Mouse (Mus musculus) natural killer cell, adult 2 months (primary cell): ENCODE results near the gene Guca2b.
A peak's percentile ranks its signal among the peaks of the same experiment; 100 is the strongest.
"Not testable (repeated sequence)": the region's sequence is repeated elsewhere in the genome, so short reads cannot be mapped to it uniquely, and the experiment has no call there.

Source experiments
- DNase-seq, 2 experiments: peaks; one replicate each; pipeline ENCODE4 v3.0.0; 2022; ENCODE audit warnings: low spot score in 2 of 2

Gene Guca2b

DNA sequence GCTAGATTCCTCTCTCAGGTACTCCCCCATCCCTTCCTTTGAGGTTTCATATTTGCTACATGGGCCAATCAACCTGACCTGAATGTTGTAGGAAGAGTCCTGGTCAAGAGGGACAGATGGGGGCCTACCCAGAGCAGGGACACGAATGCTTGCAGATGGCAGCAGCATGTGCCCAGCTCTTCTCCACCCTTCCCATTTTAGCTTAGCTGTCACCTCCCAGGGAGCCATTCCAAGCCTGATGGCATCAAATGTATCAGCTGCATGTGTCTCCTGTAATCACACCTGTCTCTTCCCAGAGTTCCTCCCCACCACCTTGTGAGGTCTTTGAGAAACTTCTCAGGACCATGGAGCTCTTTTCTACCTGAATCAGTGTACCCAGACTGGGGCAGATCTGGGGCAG lies 1.7 kb downstream of the Guca2b start:
- DNase-seq, result no peak

DNA sequence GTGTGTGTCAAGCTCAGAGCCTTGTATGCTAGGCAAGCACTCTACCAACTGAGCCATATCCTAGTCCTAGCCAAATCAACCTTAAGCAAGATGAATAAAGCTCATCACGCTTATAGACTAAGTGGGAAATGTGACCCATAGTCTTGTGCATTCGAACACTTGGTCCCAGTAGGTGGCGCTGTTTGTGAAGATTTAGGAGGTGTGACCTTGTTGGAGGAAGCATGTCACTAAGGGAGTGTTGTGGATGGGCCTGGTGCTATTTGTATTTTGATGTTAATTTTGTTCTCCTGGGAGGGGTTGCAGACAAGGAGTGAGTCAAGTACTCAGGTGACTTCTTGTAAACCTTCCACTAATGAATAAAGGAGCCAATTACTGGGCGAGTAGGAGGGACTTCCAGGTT lies 16.1 kb downstream of the Guca2b start:
- DNase-seq, result no peak

DNA sequence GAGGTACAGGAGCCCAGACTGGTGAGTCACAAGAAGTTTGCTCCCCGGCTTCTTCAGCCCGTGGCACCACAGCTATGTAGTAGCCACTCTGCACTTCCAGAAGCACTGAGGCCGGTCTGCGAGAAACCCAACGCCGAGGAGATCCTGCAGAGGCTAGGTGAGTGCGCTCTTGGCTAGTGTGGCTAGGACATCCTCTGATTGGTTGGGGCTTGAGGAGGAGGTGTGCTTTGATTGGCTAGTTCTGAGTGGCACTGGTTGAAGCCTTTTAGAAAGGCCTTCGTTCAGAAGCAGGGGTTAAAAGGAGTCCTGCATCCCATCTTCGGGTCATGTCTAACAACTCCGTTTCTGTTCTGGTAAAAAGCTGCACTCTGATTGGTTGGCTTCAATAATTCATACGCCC lies 20.1 kb downstream of the Guca2b start:
- DNase-seq, result no peak

DNA sequence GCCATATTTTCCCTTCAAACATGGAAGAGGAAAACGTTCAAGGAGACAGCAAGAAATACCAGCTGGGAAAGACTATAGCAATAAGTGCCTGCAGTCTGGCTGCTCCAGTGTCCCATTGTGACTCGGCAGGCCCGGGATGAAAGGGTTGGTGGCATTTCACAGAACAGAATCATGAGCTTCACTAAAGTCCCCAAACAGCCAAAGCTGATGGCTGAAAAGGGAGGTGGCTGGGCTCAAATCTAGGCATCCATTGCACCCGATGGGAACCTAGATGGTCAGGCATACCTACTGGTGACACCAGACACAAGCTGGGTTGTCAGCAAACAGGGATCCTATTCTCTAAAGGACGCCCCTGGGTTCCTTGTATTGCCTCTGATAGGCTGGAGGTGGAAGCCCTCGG lies 20.8 kb downstream of the Guca2b start:
- DNase-seq, result no peak

DNA sequence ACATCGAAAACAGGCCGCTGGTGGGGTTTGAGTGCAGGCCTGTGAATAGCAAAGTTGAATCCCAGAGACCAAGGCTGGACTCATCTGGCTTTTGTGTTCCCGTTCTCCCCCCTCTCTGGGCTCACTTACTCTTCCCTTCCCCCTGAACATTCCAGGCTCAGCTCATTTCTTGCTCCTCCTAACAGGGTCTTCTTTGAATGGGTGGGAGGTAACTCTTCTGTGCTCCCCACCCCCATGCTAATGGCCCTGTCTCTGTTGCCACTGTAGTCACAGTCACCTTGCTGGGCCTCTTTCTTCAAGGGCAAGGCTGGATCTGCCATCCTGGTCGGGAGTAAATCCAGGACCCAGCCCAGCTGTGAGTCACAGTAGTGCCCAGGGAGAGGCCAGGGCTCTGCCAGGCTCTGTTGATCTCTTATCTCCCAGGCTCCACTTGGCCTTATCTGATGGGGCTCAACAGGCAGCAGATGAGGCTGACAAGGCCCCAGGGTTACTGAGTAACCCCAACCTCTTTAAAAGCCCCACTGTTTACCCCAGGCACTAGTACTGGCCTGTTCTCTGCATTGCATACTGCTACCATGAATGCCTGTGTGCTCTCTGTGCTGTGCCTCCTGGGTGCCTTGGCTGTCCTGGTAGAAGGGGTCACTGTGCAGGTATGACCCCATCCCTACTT lies 21.4 kb downstream of the Guca2b start, which contains the start of gene Guca2a:
TSS of gene Guca2a (plus strand) at position 529 of the 670 bp plus-strand sequence.
- DNase-seq, result no peak

DNA sequence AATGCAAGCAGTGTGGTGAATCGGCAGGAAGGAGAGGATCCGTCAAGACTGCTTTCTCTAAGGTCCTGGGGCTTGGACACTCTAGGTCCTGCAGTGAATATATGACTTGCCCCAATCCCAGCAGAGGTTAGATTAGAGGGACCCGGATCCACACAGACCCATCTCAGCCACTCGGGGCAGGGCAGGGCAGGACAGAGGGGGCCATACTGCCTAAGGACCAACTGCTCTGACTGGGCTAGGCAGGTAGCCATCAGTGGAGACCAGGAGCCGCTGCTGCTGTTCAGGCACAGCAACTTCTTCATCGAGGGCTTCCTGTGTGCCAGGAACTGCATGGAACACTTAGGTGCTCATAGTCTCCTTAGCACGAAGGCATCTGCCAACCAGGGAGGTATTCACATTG lies 22.0 kb downstream of the Guca2b start:
- DNase-seq, result no peak

DNA sequence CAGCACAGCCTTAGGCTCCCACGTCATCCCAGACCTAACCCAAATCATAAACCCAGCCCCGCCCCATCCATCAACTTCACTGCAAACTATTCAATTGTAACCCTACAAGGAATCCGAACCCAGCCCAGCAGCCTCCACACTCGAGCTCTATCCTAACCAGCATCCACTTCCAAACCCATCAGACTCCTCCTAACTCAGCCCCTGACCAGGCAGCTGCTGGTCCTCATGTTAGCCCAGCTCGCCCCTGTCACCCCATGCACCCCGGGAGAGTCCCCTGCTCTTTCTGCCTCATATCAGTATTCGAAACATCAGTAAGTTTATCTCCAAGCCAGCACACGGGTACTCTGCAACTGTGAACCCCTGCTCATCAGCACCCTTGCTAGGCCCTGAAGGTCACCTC lies 23.1 kb downstream of the Guca2b start:
- no peak for DNase-seq

DNA sequence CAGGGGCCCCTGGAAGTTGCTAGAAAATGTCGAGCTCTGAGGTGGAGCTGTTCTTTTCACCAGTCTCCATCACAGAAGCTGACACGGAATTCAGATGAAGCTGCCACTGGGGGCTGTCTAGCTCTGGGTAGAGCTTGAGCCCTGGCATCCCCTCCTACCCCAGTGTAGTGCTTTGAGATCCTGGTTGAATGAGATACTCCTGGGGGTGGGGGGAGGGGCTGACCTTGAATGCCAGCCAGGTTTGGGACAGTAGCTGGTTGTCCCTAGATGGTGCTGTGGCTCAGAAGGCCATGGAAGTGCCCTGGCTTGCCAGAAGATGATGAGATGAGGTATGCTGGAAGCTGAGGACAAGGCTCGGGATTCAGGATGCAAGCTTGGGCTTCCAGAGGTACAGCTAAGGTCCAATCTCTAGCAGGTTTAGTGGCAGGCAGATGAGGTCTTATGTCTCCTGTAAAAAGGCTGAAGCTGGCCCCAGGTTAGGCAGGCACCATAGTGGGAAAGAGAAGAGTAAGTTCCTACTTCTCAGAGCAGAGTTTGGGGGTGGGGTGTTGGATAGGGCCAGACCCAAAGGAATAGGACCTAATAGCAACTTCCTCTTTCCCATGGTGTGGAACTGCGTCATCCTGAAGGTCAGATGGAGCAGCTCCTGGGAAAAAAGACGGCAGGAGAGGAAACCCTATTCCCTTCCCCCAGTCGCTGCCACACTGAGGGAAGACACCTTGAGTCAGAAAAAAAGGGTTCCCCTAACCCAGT lies 23.7 kb downstream of the Guca2b start:
- no peak for DNase-seq

DNA sequence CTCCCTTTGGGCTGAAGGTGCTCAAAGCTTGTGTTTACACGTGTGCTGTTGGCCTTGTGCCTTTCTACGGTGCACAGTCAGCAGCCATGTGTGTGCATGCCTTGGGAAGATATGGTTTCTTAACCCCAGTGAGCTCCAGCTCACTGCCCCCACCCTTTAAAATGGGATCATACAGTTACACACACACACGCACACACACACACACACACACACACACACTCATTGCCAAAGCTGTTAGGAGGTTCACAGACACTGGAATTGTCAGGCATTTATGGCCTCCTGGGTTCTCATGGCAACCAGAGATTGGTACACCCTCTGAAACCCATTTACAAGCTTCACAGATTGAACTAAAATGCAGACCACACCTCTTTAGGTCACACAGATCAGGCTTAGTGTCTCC lies 24.8 kb downstream of the Guca2b start:
- no peak for DNase-seq

DNA sequence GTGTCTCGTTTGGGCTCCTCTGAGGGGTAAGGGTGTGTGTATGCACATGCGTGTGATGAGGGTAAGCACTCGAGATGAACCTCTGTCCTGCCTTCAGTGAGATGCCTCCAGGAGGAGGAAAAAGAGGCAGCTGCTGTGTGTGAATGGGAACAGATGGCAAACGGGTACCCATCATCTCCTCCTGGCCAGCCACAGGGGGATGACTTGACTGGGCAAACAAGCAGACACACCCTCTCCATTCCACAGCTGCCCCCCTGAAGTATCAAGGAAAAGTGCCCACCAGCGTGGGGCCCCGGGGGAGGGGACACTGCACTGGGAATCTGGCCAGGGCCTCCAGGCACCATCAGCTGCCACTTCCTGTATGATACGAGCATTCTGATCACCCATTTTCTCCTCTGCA lies 25.4 kb downstream of the Guca2b start:
- no peak for DNase-seq

DNA sequence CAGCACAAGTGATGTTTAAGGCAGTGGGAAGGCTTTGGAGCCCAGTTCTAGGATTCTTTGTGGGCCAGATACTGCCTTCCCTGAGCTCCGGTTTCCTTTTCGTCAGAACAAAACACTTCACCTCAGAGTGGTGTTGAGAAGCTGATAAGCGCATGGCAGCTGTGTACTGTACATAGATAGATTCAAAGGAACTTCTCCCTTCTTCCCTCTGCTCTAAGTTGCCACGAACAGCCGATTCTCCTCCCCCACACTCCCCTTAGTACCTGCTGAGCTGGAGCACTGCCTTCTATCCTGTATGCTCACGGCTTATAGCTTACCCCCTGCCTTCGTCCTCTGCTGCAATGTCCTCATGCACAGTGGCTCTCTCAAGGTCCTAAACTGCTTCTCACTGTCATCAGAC lies 26.0 kb downstream of the Guca2b start:
- no peak for DNase-seq

DNA sequence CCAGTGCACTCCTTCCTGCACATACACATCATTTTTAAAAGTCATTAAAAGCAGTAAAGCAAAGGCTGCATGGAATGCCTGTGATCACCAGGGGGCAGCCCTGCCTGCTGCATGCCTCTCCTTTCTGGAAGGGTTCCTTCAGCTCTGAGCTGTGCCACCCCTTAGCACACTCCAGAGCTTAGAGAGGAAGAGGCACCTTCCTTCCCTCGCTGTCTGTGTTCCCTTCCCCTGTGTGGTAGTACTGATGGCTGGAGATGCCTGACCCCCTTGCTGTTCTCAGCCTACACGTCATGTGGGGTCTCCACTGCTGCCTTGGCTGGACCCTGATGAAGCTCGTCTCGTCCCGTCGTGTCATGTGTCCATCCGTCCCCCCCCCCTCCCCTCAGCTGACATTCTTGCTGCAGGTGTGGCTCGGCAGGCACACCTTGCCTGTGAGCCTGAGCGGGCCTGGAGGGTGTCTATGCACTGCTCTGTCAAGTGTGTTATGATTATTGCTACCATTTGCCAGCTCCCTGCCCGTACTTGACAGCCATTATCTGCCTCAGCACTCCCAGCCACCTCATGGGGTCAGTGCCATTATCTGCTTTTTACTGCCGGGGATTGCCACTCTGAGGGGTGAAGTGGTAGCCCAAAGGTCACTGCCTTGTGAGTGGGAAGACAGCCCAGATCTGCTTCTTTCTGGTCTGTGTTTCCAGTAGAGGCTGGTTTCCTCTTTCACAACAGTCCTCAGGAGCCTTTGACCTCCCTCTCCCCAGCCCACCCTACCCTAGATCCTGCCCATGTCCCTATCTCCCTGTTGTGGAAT lies 27.4 kb downstream of the Guca2b start:
- peak in 1 of 2 experiments; percentile 16 for DNase-seq

DNA sequence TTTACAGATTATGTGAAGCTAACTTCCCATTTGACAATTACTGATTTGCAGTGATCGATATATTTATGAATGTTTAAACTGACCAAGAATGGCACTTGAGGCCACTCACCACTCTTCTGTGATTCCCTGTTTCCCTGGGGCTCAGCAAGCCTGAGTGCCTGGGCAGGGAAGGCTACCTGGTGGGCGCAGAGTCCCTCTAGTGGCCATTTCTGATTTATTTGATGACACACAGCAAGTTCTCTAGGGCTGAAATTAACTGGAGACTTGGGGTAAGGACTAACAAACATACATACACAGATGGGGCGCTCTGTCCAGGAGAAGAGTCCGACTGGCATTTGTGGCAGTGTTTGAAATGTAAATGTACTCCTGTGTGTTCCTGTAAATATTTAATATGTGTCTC lies 30.4 kb downstream of the Guca2b start:
- DNase-seq, result not testable (repeated sequence)

DNA sequence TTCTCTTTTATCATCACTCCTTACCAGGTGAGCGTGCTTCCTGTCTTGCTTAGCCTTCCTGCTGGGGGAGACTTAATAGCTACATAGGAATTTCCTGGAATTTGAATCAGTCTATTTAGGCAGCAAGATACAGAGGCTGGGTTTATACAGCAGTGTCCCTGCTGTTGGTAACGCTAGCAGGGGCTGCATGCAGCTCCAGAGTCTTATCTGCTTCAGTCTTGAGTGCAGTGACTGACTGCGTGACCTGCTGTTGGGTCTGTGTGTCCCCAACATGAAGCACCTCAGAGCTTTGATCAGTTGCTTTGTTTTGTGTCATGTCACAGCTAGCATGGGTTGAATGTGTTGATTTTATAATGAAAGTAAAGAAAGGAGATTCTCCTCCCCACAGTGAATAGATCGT lies 31.4 kb downstream of the Guca2b start:
- no peak for DNase-seq

DNA sequence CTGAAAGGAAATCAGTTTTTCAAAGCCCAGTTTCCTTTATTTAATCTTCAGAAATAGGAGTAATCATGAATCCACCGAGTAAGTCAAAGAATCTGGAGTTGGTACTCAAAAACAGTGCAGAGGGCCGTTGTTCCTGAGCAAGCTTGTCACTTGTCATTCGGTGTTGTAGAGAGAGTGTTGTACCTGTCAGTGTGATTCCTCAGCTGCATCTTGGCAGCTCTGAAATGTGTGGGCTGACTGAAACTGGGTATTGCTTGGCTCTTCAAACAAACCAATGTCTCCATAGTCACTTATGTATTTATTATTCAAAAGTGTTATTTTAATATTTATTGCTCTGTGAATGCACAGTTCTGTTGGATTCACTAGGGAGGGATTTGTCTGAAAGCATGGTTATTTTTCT lies 31.9 kb downstream of the Guca2b start:
- no peak for DNase-seq

DNA sequence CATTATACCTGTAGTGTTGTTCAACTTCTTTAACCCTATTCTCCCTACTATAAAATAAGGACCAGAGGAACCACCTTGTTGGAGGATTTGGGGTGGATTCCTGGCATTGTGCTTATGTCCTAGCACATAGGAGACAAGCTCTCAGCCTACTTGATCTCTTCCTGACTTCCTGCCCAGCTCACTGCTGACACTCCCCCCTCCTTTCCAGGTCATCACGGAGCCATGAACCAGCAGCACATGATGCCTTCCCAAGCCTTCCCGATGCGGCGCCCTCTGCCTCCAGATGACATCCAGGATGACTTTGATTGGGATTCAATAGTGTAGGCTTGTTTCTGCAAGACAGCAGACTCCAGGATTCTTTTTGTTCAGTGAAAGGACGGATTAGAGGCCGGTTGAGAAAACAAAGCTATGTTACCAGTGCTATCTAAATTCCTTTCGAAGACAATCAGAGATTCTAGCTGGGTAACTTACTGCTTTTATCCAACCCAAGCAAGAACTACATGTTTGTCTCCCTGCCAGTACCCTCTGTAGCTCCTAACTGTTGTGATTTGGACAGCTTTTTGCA lies 32.6 kb downstream of the Guca2b start:
- no peak for DNase-seq

DNA sequence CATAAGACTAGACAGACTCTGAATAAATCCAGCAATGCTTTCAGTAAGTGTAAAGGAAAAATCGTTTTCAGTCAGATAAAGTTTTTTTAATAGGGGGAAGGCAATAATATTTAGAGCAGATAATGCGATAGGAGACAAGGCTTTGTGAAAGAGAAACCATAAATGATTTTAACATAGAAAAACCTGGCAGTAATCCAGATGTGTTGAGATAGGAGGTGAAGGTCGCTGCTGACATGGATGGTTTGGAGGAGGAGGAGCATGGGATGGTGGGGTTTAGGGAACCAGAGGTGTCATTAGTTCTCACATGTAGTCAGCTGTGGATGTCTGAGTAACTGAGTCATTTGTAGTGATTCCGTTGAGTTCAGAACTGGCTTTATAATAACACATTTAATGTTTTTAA lies 44.0 kb downstream of the Guca2b start:
- no peak for DNase-seq

DNA sequence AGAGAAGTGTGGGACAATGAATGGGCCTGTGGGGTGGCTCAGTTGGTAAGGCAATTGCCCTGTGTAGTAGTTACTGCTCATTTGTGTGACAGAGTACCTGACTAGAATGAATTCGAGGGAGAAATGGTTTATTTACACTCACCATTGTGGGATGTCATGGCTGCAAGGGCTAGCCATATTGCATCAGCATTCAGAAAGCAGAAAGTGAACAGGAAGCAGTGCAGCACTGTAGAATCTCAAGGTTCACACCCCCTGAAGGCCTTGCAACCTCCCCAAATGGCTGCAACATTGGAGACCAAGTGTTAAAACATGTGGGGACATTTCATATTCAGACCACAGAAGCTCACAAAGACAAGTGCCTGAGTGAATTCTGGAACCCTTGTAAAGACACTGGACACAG lies 44.7 kb downstream of the Guca2b start:
- no peak for DNase-seq

DNA sequence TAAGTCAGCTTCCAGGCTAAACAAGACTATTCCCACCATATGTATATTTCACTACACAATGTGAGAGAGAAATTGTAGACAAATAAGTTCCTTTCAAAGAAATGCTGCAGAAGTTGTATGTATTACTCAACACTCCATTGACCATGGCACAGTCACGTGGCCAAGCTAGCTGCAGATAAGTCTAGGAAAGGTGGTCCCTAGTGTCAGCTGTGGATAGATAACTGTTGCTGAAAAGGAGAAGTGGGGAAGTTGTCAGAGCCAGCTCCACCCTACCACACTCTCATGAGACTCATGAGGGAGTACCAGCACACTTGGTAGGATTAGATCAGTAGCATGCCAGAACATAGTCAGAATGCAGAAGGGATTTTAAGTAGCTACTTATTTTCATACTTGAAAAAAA lies 49.3 kb downstream of the Guca2b start:
- peak in 1 of 2 experiments; percentile 22 for DNase-seq
